Mouse (Mus musculus) MEL (cell line): ENCODE results near the gene Slc22a23. TPM values are rescaled to one million over a fixed set of nuclear protein-coding genes. Genes with fewer than 3 reads are reported as not detected.

Experiments used
- DNase-seq: peaks from one replicate; pipeline ENCODE4 v3.0.0; 2011; ENCODE audit warnings: low read depth, low spot score
- H3K27ac ChIP-seq: 2 replicates; pipeline ENCODE4 v1.5.1; 2012; ENCODE audit warnings: low read depth, mild to moderate bottlenecking, control low read depth, low read length, moderate library complexity; ENCODE audit not compliant: control insufficient read depth
- H3K27me3 ChIP-seq, 2 experiments: fragments of 150-350 bp in 1 of 2; sonication (generic) in 1 of 2; 2 replicates each; pipeline ENCODE4 v1.6.1; 2012; ENCODE audit warnings: low read length in 2 of 2, mild to moderate bottlenecking in 2 of 2, improper control_type of control experiment in 1 of 2, moderate library complexity in 1 of 2; ENCODE audit not compliant: insufficient read depth in 2 of 2, control insufficient read depth in 1 of 2
- H3K36me3 ChIP-seq, 2 experiments: 2 replicates each; pipeline ENCODE4 v1.6.1; 2012 to 2014; ENCODE audit warnings: low read length in 2 of 2, improper control_type of control experiment in 1 of 2, inconsistent platforms in 1 of 2, mild to moderate bottlenecking in 1 of 2; ENCODE audit not compliant: insufficient read depth in 2 of 2, control insufficient read depth in 1 of 2
- H3K4me1 ChIP-seq, 2 experiments: fragments of 150-350 bp in 1 of 2; sonication (generic) in 1 of 2; 2 replicates each; pipeline ENCODE4 v1.6.1; 2012; ENCODE audit warnings: low read length in 2 of 2, improper control_type of control experiment in 1 of 2, mild to moderate bottlenecking in 1 of 2; ENCODE audit not compliant: insufficient read depth in 2 of 2, control insufficient read depth in 1 of 2
- H3K4me3 ChIP-seq, 2 experiments: fragments of 150-350 bp in 1 of 2; sonication (generic) in 1 of 2; 2 replicates each; pipeline ENCODE4 v1.5.1; 2012; ENCODE audit warnings: low read depth in 2 of 2, low read length in 2 of 2, mild to moderate bottlenecking in 2 of 2, moderate library complexity in 2 of 2, control low read depth in 1 of 2, improper control_type of control experiment in 1 of 2; ENCODE audit not compliant: control insufficient read depth in 1 of 2, insufficient read depth in 1 of 2
- H3K79me2 ChIP-seq: 2 replicates; pipeline ENCODE4 v1.6.1; 2012; ENCODE audit warnings: mild to moderate bottlenecking, low read length, moderate library complexity; ENCODE audit not compliant: control insufficient read depth, poor library complexity, insufficient read depth
- H3K9ac ChIP-seq: 2 replicates; pipeline ENCODE4 v1.6.1; 2012; ENCODE audit warnings: low read depth, mild to moderate bottlenecking, control low read depth, low read length, moderate library complexity; ENCODE audit not compliant: control insufficient read depth, poor library complexity, severe bottlenecking
- H3K9me3 ChIP-seq: fragments of 150-350 bp; sonication (generic); replicated peaks from 2 replicates; pipeline ENCODE4 v1.6.1; 2012; ENCODE audit warnings: mild to moderate bottlenecking, low read length, improper control_type of control experiment, moderate library complexity; ENCODE audit not compliant: insufficient read depth
- BHLHE40 ChIP-seq: IDR thresholded peaks from 2 replicates; pipeline ENCODE4 v1.6.1; 2012; ENCODE audit warnings: low read depth, mild to moderate bottlenecking, inconsistent platforms, low read length, improper control_type of control experiment, borderline replicate concordance
- CHD1 ChIP-seq: IDR thresholded peaks from 2 replicates; pipeline ENCODE4 v1.6.1; 2012; ENCODE audit warnings: low read depth, mild to moderate bottlenecking, inconsistent platforms, low read length, improper control_type of control experiment
- CHD2 ChIP-seq: IDR thresholded peaks from 2 replicates; pipeline ENCODE4 v1.6.1; 2011; ENCODE audit warnings: low read length, improper control_type of control experiment
- E2F4 ChIP-seq: IDR thresholded peaks from 2 replicates; pipeline ENCODE4 v1.6.1; 2011; ENCODE audit warnings: low read depth, low read length, improper control_type of control experiment, borderline replicate concordance
- ELF1 ChIP-seq: IDR thresholded peaks from 2 replicates; pipeline ENCODE4 v1.6.1; 2014; ENCODE audit warnings: low read depth, mild to moderate bottlenecking, inconsistent platforms, low read length, improper control_type of control experiment, moderate library complexity
- ETS1 ChIP-seq: IDR thresholded peaks from 2 replicates; pipeline ENCODE4 v1.6.1; 2012; ENCODE audit warnings: low read depth, mild to moderate bottlenecking, inconsistent platforms, low read length, improper control_type of control experiment, moderate library complexity
- GATA1 ChIP-seq: IDR thresholded peaks from 2 replicates; pipeline ENCODE4 v1.6.1; 2011; ENCODE audit warnings: low read depth, low read length, improper control_type of control experiment
- KAT2A ChIP-seq: conservative IDR thresholded peaks from 2 replicates; pipeline ENCODE4 v1.6.1; 2012; ENCODE audit warnings: low read depth, low read length, improper control_type of control experiment, inconsistent platforms
- MAX ChIP-seq: IDR thresholded peaks from 2 replicates; pipeline ENCODE4 v1.6.1; 2011; ENCODE audit warnings: low read length, improper control_type of control experiment
- MYB ChIP-seq: IDR thresholded peaks from 2 replicates; pipeline ENCODE4 v1.6.1; 2011; ENCODE audit warnings: mild to moderate bottlenecking, low read depth, low read length, improper control_type of control experiment
- NRF1 ChIP-seq: IDR thresholded peaks from 2 replicates; pipeline ENCODE4 v1.6.1; 2014; ENCODE audit warnings: low read depth, mild to moderate bottlenecking, inconsistent platforms, low read length, improper control_type of control experiment, moderate library complexity; ENCODE audit not compliant: poor library complexity, insufficient read depth, severe bottlenecking
- POLR2AphosphoS5 ChIP-seq: IDR thresholded peaks from 2 replicates; pipeline ENCODE4 v1.6.1; 2012; ENCODE audit warnings: low read depth, borderline replicate concordance, mild to moderate bottlenecking, inconsistent platforms, low read length, moderate library complexity, mixed read lengths
- SIN3A ChIP-seq: IDR thresholded peaks from 2 replicates; pipeline ENCODE4 v1.6.1; 2012; ENCODE audit warnings: low read length, improper control_type of control experiment, inconsistent platforms
- SMC3 ChIP-seq: IDR thresholded peaks from 2 replicates; pipeline ENCODE4 v1.6.1; 2011; ENCODE audit warnings: low read depth, low read length, improper control_type of control experiment
- UBTF ChIP-seq: IDR thresholded peaks from 2 replicates; pipeline ENCODE4 v1.6.1; 2012; ENCODE audit warnings: low read depth, mild to moderate bottlenecking, inconsistent platforms, low read length, improper control_type of control experiment, moderate library complexity, borderline replicate concordance; ENCODE audit not compliant: insufficient read depth
- USF1 ChIP-seq: IDR thresholded peaks from 2 replicates; pipeline ENCODE4 v1.6.1; 2014; ENCODE audit warnings: low read depth, mild to moderate bottlenecking, inconsistent platforms, low read length, improper control_type of control experiment, moderate library complexity
- USF2 ChIP-seq, 2 experiments: IDR thresholded peaks; 2 replicates each; pipeline ENCODE4 v1.6.1; 2011 to 2012; ENCODE audit warnings: improper control_type of control experiment in 2 of 2, low read length in 2 of 2, borderline replicate concordance in 1 of 2, inconsistent platforms in 1 of 2, low read depth in 1 of 2, mild to moderate bottlenecking in 1 of 2; ENCODE audit not compliant: insufficient read depth in 1 of 2
- polyA plus RNA-seq, 2 experiments: library from polyadenylated mRNA; stranded (reverse) in 1 of 2; unstranded in 1 of 2; fragments of >175 nt in 1 of 2; fragments of >200 nt in 1 of 2; gene quantifications; 2 replicates each; pipeline versions ENCODE4 v1.2.1 to v1.2.4; 2012; ENCODE audit warnings: low replicate concordance in 2 of 2, low read depth in 1 of 2; ENCODE audit not compliant: insufficient read length in 2 of 2, insufficient read depth in 1 of 2, missing spikeins in 1 of 2
- total RNA-seq: library from RNA; depleted of rRNA; stranded (reverse); fragments of 300-350 nt; gene quantifications from 2 replicates; pipeline ENCODE4 v1.2.3, GENCODE M21; 2012

Slc22a23 gene
- total and polyA plus RNA-seq, 3 experiments: 22.2 to 24.3 TPM; not detected in 1

DNA sequence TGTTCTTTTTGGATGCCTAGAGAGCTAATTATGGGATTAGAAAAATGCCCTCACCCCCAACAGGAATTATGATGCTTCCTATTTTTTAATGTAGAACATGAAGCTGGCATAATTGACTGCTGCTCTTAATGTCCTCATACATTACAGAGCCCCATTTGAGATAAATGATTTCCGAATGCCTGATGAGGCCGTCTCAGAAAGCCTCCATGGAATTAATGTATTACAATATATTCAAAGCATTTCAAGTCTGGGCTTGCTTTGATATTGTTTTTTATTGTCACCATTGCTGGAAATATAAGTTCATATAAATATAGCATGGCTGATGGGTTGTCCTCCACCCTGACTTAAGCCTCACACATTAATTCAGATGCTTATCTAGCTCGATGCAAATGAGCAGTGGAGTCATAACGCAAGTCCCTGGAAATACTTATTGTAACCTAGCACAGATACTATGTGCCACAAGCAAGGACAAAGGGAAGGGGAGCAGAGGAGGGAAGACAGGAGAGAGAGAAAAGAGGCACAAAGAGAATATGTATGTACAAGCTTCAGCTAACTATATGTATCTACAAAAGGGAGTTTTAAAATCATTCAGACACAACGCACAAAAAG, 28.0 kb upstream of the Slc22a23 start:
- H3K36me3 ChIP-seq: no peaks in the 10 kb centered on the region
- H3K79me2 ChIP-seq: no peaks in the 10 kb centered on the region
- no peaks in the 10 kb centered on the region; a peak in 1 of 4 replicates for H3K27me3 ChIP-seq
- H3K4me1 ChIP-seq: no peaks in the 10 kb centered on the region; a peak in 1 of 4 replicates
- no peak overlapping the region for H3K4me3 ChIP-seq
- TF ChIP-seq BHLHE40 (no peak), SIN3A (no peak), MYB (no peak), KAT2A (no peak), ETS1 (no peak), GATA1 (no peak), CHD1 (no peak), ELF1 (no peak)
- H3K9me3 ChIP-seq: no peaks in the 10 kb centered on the region
- DNase-seq: no peak
- H3K9ac ChIP-seq: no peak overlapping the region
- H3K27ac ChIP-seq: no peak overlapping the region

DNA sequence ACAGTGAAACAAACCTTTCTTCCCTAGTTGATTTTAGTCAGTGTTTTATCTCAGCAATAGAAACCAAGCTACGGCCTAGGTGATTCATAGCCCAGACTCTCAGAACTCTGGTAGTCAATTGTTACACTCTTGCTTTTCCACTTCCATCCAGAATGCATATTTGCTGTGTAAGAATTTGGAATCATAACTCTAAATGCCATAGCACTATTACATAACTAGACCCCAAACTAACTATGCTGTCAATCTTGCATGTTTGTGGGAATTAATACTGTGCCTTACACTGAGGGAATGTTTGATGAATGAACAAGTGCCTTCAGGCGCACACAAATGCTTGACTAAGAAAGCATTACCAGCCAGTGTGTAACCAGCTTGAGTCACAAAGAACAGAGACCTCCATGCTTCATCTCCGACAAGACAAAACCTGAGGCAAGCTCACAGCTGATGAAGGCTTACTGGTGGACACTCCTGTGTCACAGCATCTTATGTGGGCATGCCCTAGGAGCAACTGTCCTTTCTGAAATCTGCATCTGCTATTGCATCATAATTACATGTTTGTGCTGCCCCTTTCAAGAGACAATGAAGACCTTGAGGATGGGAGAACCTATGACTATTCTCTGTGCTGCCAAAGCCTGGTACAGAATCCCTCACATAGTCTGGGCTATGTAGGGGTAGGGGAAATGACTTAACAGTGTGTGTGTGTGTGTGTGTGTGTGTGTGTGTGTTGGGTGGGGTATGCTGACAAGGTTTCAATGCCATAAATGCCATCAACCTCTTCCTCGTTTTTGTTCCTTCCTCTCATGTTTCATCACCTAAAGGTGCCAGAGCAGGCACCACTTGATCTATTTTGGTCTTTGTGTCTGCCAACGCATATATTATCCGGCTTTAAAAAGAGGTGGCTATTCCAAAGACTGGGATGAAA, 27.2 kb upstream of the Slc22a23 start:
- Histone ChIP-seq H3K9me3 (no peaks in the 10 kb centered on the region), H3K27me3 (no peaks in the 10 kb centered on the region; a peak in 1 of 4 replicates), H3K27ac (no peak overlapping the region), H3K79me2 (no peaks in the 10 kb centered on the region), H3K4me1 (no peaks in the 10 kb centered on the region; a peak in 1 of 4 replicates), H3K36me3 (no peaks in the 10 kb centered on the region), H3K4me3 (no peak overlapping the region), H3K9ac (no peak overlapping the region)
- DNase-seq: no peak
- TF ChIP-seq E2F4 (no peak), MAX (no peak), USF1 (no peak), NRF1 (no peak), UBTF (no peak), ELF1 (no peak), POLR2AphosphoS5 (no peak), SMC3 (no peak), MYB (no peak), CHD2 (no peak), USF2 (IDR thresholded peaks at IDR 0.05; ENCODE audit: borderline replicate concordance in 1 of 2, insufficient read depth in 1 of 2, low read depth in 1 of 2, low read length in 2 of 2) (no peak)
